Mouse (Mus musculus) intestine, embryonic 14.5 days (tissue): ENCODE results near the gene Nlrc3. TPM values are rescaled to one million over a fixed set of nuclear protein-coding genes. Genes with fewer than 3 reads are reported as not detected.

Experiments
- ATAC-seq: fragments of 200-750 bp; cut with Nextera tagmentation; replicated peaks from 2 replicates; pipeline ENCODE4 v1.8.0; 2017; ENCODE audit warnings: low read depth, moderate number of reproducible peaks, moderate TSS enrichment, moderate library complexity; ENCODE audit not compliant: low FRiP score, low TSS enrichment
- DNase-seq: peaks from one replicate; pipeline ENCODE4 v3.0.0-alpha.2; 2018; ENCODE audit warnings: low spot score
- H3K27ac ChIP-seq: fragments of 300-500 bp; sonication (generic); 2 replicates; pipeline ENCODE4 v1.5.1; 2014; ENCODE audit warnings: low read depth, mild to moderate bottlenecking, control low read depth
- H3K27me3 ChIP-seq: fragments of 300-500 bp; sonication (generic); replicated peaks from 2 replicates; pipeline ENCODE4 v1.6.1; 2014; ENCODE audit warnings: low read length, control low read depth; ENCODE audit not compliant: control insufficient read depth, insufficient read depth
- H3K36me3 ChIP-seq: fragments of 300-500 bp; sonication (generic); 2 replicates; pipeline ENCODE4 v1.6.1; 2014; ENCODE audit warnings: low read length, control low read depth; ENCODE audit not compliant: control insufficient read depth, insufficient read depth
- H3K4me1 ChIP-seq: fragments of 300-500 bp; sonication (generic); replicated peaks from 2 replicates; pipeline ENCODE4 v1.6.1; 2014; ENCODE audit warnings: low read length, control low read depth, mixed read lengths; ENCODE audit not compliant: control insufficient read depth, insufficient read depth
- H3K4me2 ChIP-seq: fragments of 300-500 bp; sonication (generic); 2 replicates; pipeline ENCODE4 v1.6.1; 2014; ENCODE audit warnings: low read length
- H3K4me3 ChIP-seq: fragments of 300-500 bp; sonication (generic); 2 replicates; pipeline ENCODE4 v1.5.1; 2014; ENCODE audit warnings: low read depth, low read length, control low read depth, mixed read lengths
- H3K9ac ChIP-seq: fragments of 300-500 bp; sonication (generic); 2 replicates; pipeline ENCODE4 v1.6.1; 2014; ENCODE audit warnings: mild to moderate bottlenecking, low read length
- H3K9me3 ChIP-seq: fragments of 300-500 bp; sonication (generic); 2 replicates; pipeline ENCODE4 v1.6.1; 2016; ENCODE audit warnings: low read length, control low read depth; ENCODE audit not compliant: control insufficient read depth
- WGBS: fragments of 180-500 bp; shearing (Covaris S2); extraction: QIAGEN DNeasy Blood & Tissue Kit; methylation state at CpG from one replicate; pipeline ENCODE4 v1.1.7; 2014; 5-methylcytosine and 5-hydroxymethylcytosine counted together
- polyA plus RNA-seq: library from polyadenylated mRNA; unstranded; fragments of >200 nt; fragmentation: Nextera tagmentation; extraction: Ambion mirVana; gene quantifications from 2 replicates; pipeline ENCODE4 v1.2.1, GENCODE M21; 2014

The Nlrc3 gene
- polyA plus RNA-seq, 1 experiment from 2014 or later: 0.84 TPM

- Histone ChIP-seq H3K36me3 (peaks cover 63% of the 10 kb centered on the region), H3K4me2 (no peak overlapping the region), H3K4me3 (no peak overlapping the region), H3K4me1 (no peaks in the 10 kb centered on the region), H3K27me3 (no peaks in the 10 kb centered on the region), H3K27ac (no peak overlapping the region), H3K9me3 (no peaks in the 10 kb centered on the region), H3K9ac (no peak overlapping the region)
- ATAC-seq (no peak), DNase-seq (no peak)
- WGBS: 95% methylated on average over 2 of the region's 2 CpGs
Observed at GRCm38 (mm10) chr16:3920756-3921155, 55.7 kb downstream of the Nlrc3 start.

DNA sequence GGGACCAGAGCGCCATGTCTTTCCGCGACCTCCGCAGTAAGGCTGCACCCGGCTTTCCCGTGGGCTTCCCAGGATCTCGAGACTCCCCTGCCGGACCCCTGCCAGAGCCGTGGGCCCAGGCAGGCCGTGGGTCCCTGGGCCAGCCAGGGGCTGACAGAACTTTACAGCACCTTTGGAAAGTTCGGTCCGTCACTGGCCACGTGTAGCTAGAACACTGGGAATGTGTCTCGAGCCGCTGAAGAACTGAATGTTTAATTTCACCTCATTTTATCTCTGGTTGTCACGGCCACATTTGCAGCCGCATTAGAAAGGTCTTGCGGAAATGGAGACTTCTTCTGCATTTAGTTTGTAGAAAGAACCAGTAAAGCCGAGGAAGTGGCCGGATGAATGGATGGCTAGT, 67.3 kb downstream of the Nlrc3 start:
- Histone ChIP-seq H3K4me3 (peak overlapping the region; percentile 59), H3K4me1 (0 out of 2 replicates have a peak, but pooled peaks cover 5% of the 10 kb centered on the region), H3K36me3 (peaks cover 37% of the 10 kb centered on the region), H3K4me2 (peak overlapping the region; percentile 62), H3K27me3 (no peaks in the 10 kb centered on the region), H3K27ac (no peak overlapping the region), H3K9ac (peak overlapping the region; percentile 65), H3K9me3 (no peaks in the 10 kb centered on the region)
- no peak; the same call in 1 of the 2 replicates for ATAC-seq
- no peak for DNase-seq
- 6% methylated on average over 20 of the region's 20 CpGs for WGBS

GRCm38 (mm10) chr16:3908537-3909111, 67.8 kb downstream of the Nlrc3 start, which contains the start of the genes 1700037C18Rik and Cluap1:
Gene 1700037C18Rik, minus strand, starts transcription at chr16:3908689.
Gene Cluap1, plus strand, starts transcription at chr16:3908801.
- 0 out of 2 replicates have a peak, but pooled peaks cover 5% of the 10 kb centered on the region for H3K4me1 ChIP-seq
- peak within 1 kb of the TSS; percentile 65 for H3K9ac ChIP-seq
- peak within 1 kb of the TSS; percentile 62 for H3K4me2 ChIP-seq
- no peaks in the 10 kb centered on the region for H3K27me3 ChIP-seq
- H3K9me3 ChIP-seq: no peaks in the 10 kb centered on the region
- DNase-seq: peak; percentile 96
- peak; percentile 98 for ATAC-seq
- H3K36me3 ChIP-seq: peaks cover 37% of the 10 kb centered on the region
- 0 out of 2 replicates have a peak within 1 kb of the TSS, but pooled peaks have one; percentile 58 for H3K27ac ChIP-seq
- H3K4me3 ChIP-seq: peak within 1 kb of the TSS; percentile 59
- WGBS: under 1% methylated on average over 33 of the region's 33 CpGs

GRCm38 (mm10) chr16:3907471-3907870, 69.0 kb downstream of the Nlrc3 start:
- Histone ChIP-seq H3K9ac (no peak overlapping the region), H3K4me3 (no peak overlapping the region), H3K27me3 (no peaks in the 10 kb centered on the region), H3K4me2 (no peak overlapping the region), H3K4me1 (0 out of 2 replicates have a peak, but pooled peaks cover 5% of the 10 kb centered on the region), H3K27ac (no peak overlapping the region), H3K36me3 (peaks cover 35% of the 10 kb centered on the region), H3K9me3 (no peaks in the 10 kb centered on the region)
- DNase-seq: no peak
- 71% methylated on average over 2 of the region's 2 CpGs for WGBS
- ATAC-seq: no peak

- Histone ChIP-seq H3K4me1 (no peaks in the 10 kb centered on the region), H3K27me3 (no peaks in the 10 kb centered on the region), H3K36me3 (peaks cover 66% of the 10 kb centered on the region), H3K9ac (no peak overlapping the region), H3K9me3 (no peaks in the 10 kb centered on the region), H3K4me2 (no peak overlapping the region), H3K4me3 (no peak overlapping the region), H3K27ac (no peak overlapping the region)
- DNase-seq (no peak), ATAC-seq (no peak)
- 96% methylated on average over 1 of the region's 1 CpGs for WGBS
Observed at GRCm38 (mm10) chr16:3896553-3896952, 79.9 kb downstream of the Nlrc3 start.

- no peak overlapping the region for H3K4me3 ChIP-seq
- H3K9ac ChIP-seq: no peak overlapping the region
- no peak for DNase-seq
- WGBS: 81% methylated on average over 6 of the region's 6 CpGs
- H3K27ac ChIP-seq: no peak overlapping the region
- H3K4me1 ChIP-seq: no peaks in the 10 kb centered on the region
- H3K36me3 ChIP-seq: peaks cover 61% of the 10 kb centered on the region
- H3K9me3 ChIP-seq: no peaks in the 10 kb centered on the region
- ATAC-seq: no peak
- H3K4me2 ChIP-seq: no peak overlapping the region
- no peaks in the 10 kb centered on the region for H3K27me3 ChIP-seq
Observed at GRCm38 (mm10) chr16:3896046-3896445, 80.4 kb downstream of the Nlrc3 start.

GRCm38 (mm10) chr16:3895173-3895792, 81.1 kb downstream of the Nlrc3 start:
- H3K27me3 ChIP-seq: no peaks in the 10 kb centered on the region
- ATAC-seq (no peak), DNase-seq (no peak)
- WGBS: 75% methylated on average over 9 of the region's 9 CpGs
- no peaks in the 10 kb centered on the region for H3K9me3 ChIP-seq
- no peak overlapping the region for H3K9ac ChIP-seq
- no peak overlapping the region for H3K4me2 ChIP-seq
- H3K4me3 ChIP-seq: no peak overlapping the region
- no peaks in the 10 kb centered on the region for H3K4me1 ChIP-seq
- H3K27ac ChIP-seq: 0 out of 2 replicates have a peak overlapping the region, but pooled peaks have one; percentile 16
- H3K36me3 ChIP-seq: peaks cover 54% of the 10 kb centered on the region
